Mouse (Mus musculus): ENCODE measurements around the gene Bicd2. TPM values are rescaled to one million over a fixed set of nuclear protein-coding genes. Genes with fewer than 3 reads are reported as not detected.
A peak's percentile ranks its signal among the peaks of the same experiment; 100 is the strongest.
"Not testable (repeated sequence)": the region's sequence is repeated elsewhere in the genome, so short reads cannot be mapped to it uniquely, and the experiment has no call there.

Gene Bicd2
- polyA plus RNA-seq, 1 experiment from 2014 or later = 49.9 TPM

DNA sequence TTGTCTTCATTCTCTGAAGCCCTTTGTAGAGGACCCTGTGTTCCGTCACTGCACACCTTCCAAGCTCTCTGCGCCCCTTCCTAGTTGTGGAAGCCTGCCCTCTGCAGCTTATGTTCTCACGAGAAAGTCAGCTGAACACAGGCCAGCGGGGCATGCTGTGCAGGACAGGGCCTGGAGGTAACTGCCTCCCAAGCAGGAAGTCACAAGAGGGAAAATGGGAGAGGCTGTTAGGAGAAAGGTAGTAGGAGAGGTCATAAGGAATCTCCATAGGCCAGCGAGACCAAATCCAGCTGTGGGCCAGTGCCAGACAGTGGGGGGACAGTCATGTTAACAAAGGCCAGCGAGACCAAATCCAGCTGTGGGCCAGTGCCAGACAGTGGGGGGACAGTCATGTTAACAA lies 28.8 kb downstream of the Bicd2 start:
- H3K4me3 ChIP-seq; H3K4me1 ChIP-seq; H3K9me3 ChIP-seq; H3K27ac ChIP-seq; H3K9ac ChIP-seq; H3K27me3 ChIP-seq (replicated peaks); H3K4me2 ChIP-seq (replicated peaks); ATAC-seq (ENCODE audit: low FRiP score, low read depth): not testable (repeated sequence)
- WGBS = 92% methylated on average over 6 of the region's 6 CpGs
- H3K36me3 ChIP-seq = peaks cover 39% of the 10 kb centered on the region

DNA sequence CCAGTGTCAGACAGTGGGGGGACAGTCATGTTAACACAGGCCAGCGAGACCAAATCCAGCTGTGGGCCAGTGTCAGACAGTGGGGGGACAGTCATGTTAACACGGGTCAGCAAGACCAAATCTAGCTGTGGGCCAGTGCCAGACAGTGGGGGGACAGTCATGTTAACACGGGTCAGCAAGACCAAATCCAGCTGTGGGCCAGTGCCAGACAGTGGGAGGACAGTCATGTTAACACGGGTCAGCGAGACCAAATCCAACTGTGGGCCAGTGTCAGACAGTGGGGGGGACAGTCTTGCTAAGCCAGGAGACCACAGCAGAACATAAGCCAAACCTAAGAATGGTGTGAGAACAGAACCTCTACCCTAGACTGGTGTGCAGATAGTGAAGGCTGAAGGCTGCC lies 29.5 kb downstream of the Bicd2 start:
- H3K4me1 ChIP-seq; H3K9me3 ChIP-seq; H3K27me3 ChIP-seq (replicated peaks); H3K4me2 ChIP-seq (replicated peaks); H3K9ac ChIP-seq; ATAC-seq (ENCODE audit: low FRiP score, low read depth); H3K27ac ChIP-seq; H3K4me3 ChIP-seq: not testable (repeated sequence)
- 85% methylated on average over 5 of the region's 5 CpGs for WGBS
- peaks cover 46% of the 10 kb centered on the region for H3K36me3 ChIP-seq

- WGBS = 48% methylated on average over 3 of the region's 3 CpGs
- no peaks in the 10 kb centered on the region for H3K27me3 ChIP-seq (replicated peaks)
- no peak overlapping the region for H3K4me3 ChIP-seq
- H3K9me3 ChIP-seq = no peaks in the 10 kb centered on the region
- no peak overlapping the region for H3K27ac ChIP-seq
- peaks cover 51% of the 10 kb centered on the region for H3K36me3 ChIP-seq
- no peak overlapping the region for H3K4me2 ChIP-seq (replicated peaks)
- no peak for ATAC-seq (ENCODE audit: low FRiP score, low read depth)
- H3K9ac ChIP-seq = no peak overlapping the region
- peaks cover 8% of the 10 kb centered on the region for H3K4me1 ChIP-seq
Observed at GRCm38 (mm10) chr13:49371428-49371899, 30.1 kb downstream of the Bicd2 start.

- peaks cover 8% of the 10 kb centered on the region for H3K4me1 ChIP-seq
- ATAC-seq (ENCODE audit: low FRiP score, low read depth) = no peak
- H3K9ac ChIP-seq = no peak overlapping the region
- no peaks in the 10 kb centered on the region for H3K9me3 ChIP-seq
- 89% methylated on average over 9 of the region's 9 CpGs for WGBS
- H3K36me3 ChIP-seq = peaks cover 62% of the 10 kb centered on the region
- no peak overlapping the region for H3K27ac ChIP-seq
- no peak overlapping the region for H3K4me2 ChIP-seq (replicated peaks)
- no peak overlapping the region for H3K4me3 ChIP-seq
- no peaks in the 10 kb centered on the region for H3K27me3 ChIP-seq (replicated peaks)
Observed at GRCm38 (mm10) chr13:49372370-49373060, 31.1 kb downstream of the Bicd2 start.

GRCm38 (mm10) chr13:49374304-49374703 lies 32.9 kb downstream of the Bicd2 start:
- 0 out of 2 replicates have a peak, but pooled peaks have one; percentile 9 for ATAC-seq (ENCODE audit: low FRiP score, low read depth)
- Histone ChIP-seq H3K4me1 (peaks cover 8% of the 10 kb centered on the region; the same call in 1 of the 2 replicates), H3K27me3 (replicated peaks) (no peaks in the 10 kb centered on the region), H3K9me3 (no peaks in the 10 kb centered on the region), H3K4me3 (no peak overlapping the region), H3K27ac (no peak overlapping the region), H3K9ac (no peak overlapping the region), H3K36me3 (peaks cover 77% of the 10 kb centered on the region), H3K4me2 (replicated peaks) (no peak overlapping the region)
- 50% methylated on average over 6 of the region's 6 CpGs for WGBS

DNA sequence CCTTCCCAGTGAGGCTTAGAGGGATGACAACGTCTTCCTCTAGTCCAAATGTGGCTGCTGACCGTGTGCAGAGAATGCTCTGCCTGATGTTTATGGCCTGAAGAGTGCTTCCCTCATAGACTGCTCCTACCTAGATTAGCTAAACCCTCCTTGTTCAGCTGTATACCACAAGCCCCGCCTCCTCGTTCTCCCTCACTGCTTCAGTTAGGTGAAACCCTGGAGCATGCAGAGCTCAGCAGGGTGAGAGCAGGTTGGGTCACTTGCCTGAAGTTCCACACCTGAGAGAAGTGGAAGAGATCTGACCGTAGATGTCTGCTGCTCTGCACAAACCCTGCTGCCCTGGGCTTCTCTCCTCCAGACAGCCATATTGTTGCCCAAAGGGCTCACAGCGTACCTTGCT lies 33.3 kb downstream of the Bicd2 start:
- no peak overlapping the region for H3K4me2 ChIP-seq (replicated peaks)
- WGBS = 74% methylated on average over 6 of the region's 6 CpGs
- no peak overlapping the region for H3K27ac ChIP-seq
- H3K27me3 ChIP-seq (replicated peaks) = no peaks in the 10 kb centered on the region
- no peak overlapping the region for H3K4me3 ChIP-seq
- H3K9me3 ChIP-seq = no peaks in the 10 kb centered on the region
- peaks cover 8% of the 10 kb centered on the region; the same call in 1 of the 2 replicates for H3K4me1 ChIP-seq
- no peak overlapping the region for H3K9ac ChIP-seq
- no peak for ATAC-seq (ENCODE audit: low FRiP score, low read depth)
- peaks cover 77% of the 10 kb centered on the region for H3K36me3 ChIP-seq

- no peaks in the 10 kb centered on the region for H3K27me3 ChIP-seq (replicated peaks)
- no peaks in the 10 kb centered on the region for H3K9me3 ChIP-seq
- ATAC-seq (ENCODE audit: low FRiP score, low read depth) = no peak
- 84% methylated on average over 6 of the region's 6 CpGs for WGBS
- peaks cover 8% of the 10 kb centered on the region; the same call in 1 of the 2 replicates for H3K4me1 ChIP-seq
- H3K36me3 ChIP-seq = peaks cover 86% of the 10 kb centered on the region
- no peak overlapping the region for H3K27ac ChIP-seq
- no peak overlapping the region for H3K9ac ChIP-seq
- H3K4me3 ChIP-seq = no peak overlapping the region
- H3K4me2 ChIP-seq (replicated peaks) = no peak overlapping the region
Observed at GRCm38 (mm10) chr13:49377608-49378007, 36.2 kb downstream of the Bicd2 start.

DNA sequence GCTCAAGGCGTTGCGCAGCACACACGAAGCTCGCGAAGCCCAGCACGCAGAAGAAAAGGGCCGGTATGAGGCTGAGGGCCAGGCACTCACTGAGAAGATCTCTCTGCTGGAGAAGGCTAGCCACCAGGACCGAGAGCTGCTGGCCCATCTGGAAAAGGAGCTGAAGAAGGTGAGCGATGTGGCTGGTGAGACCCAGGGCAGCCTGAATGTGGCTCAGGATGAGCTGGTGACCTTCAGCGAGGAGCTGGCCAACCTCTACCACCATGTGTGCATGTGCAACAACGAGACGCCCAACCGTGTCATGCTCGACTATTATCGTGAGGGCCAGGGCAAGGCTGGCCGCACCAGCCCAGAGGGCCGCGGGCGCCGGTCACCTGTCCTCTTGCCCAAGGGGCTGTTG lies 37.9 kb downstream of the Bicd2 start:
- Histone ChIP-seq H3K4me3 (no peak overlapping the region), H3K4me1 (peaks cover 2% of the 10 kb centered on the region; the same call in 1 of the 2 replicates), H3K27me3 (replicated peaks) (no peaks in the 10 kb centered on the region), H3K9me3 (no peaks in the 10 kb centered on the region), H3K36me3 (peaks cover 99% of the 10 kb centered on the region), H3K9ac (no peak overlapping the region), H3K27ac (no peak overlapping the region), H3K4me2 (replicated peaks) (no peak overlapping the region)
- ATAC-seq (ENCODE audit: low FRiP score, low read depth) = no peak
- WGBS = 96% methylated on average over 20 of the region's 20 CpGs

DNA sequence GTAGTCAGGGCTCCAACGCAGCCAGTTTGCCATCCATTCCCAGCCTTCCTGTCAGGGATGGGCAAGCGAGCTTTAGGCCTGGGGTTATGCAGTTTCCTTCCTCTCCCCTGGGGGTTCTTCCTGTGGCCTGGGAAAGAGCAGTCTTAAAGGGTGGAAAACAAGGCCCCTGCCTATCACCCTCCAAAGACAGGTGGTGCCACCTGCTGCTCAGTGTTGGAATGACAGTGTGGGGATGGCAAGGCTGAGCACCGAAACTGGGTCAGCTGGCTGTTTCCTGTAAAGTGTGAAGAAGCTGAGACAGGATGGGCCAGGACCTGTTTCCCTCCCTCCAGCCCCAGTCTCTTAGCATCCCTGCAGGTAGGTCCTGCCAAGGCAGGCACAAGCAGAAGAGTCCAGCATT lies 39.8 kb downstream of the Bicd2 start:
- Histone ChIP-seq H3K4me3 (no peak overlapping the region), H3K36me3 (peaks cover 95% of the 10 kb centered on the region), H3K4me2 (replicated peaks) (no peak overlapping the region), H3K27me3 (replicated peaks) (no peaks in the 10 kb centered on the region), H3K9ac (no peak overlapping the region), H3K27ac (no peak overlapping the region), H3K9me3 (no peaks in the 10 kb centered on the region), H3K4me1 (no peaks in the 10 kb centered on the region)
- 0 out of 2 replicates have a peak, but pooled peaks have one; percentile 26 for ATAC-seq (ENCODE audit: low FRiP score, low read depth)
- WGBS = 32% methylated on average over 3 of the region's 3 CpGs

GRCm38 (mm10) chr13:49382997-49383396 lies 41.6 kb downstream of the Bicd2 start:
- Histone ChIP-seq H3K9ac (no peak overlapping the region), H3K9me3 (no peaks in the 10 kb centered on the region), H3K4me1 (no peaks in the 10 kb centered on the region), H3K36me3 (peaks cover 84% of the 10 kb centered on the region), H3K4me2 (replicated peaks) (no peak overlapping the region), H3K27ac (no peak overlapping the region), H3K4me3 (no peak overlapping the region), H3K27me3 (replicated peaks) (no peaks in the 10 kb centered on the region)
- no peak for ATAC-seq (ENCODE audit: low FRiP score, low read depth)
- WGBS = 96% methylated on average over 23 of the region's 23 CpGs

- no peaks in the 10 kb centered on the region for H3K27me3 ChIP-seq (replicated peaks)
- no peak for ATAC-seq (ENCODE audit: low FRiP score, low read depth)
- H3K4me1 ChIP-seq = no peaks in the 10 kb centered on the region
- H3K4me3 ChIP-seq = no peak overlapping the region
- no peak overlapping the region for H3K4me2 ChIP-seq (replicated peaks)
- peaks cover 65% of the 10 kb centered on the region for H3K36me3 ChIP-seq
- 87% methylated on average over 16 of the region's 16 CpGs for WGBS
- H3K9me3 ChIP-seq = no peaks in the 10 kb centered on the region
- H3K9ac ChIP-seq = no peak overlapping the region
- H3K27ac ChIP-seq = no peak overlapping the region
Observed at GRCm38 (mm10) chr13:49384751-49385463, 43.5 kb downstream of the Bicd2 start.

- no peaks in the 10 kb centered on the region for H3K27me3 ChIP-seq (replicated peaks)
- no peak overlapping the region for H3K4me2 ChIP-seq (replicated peaks)
- no peak overlapping the region for H3K4me3 ChIP-seq
- WGBS = 96% methylated on average over 2 of the region's 2 CpGs
- H3K27ac ChIP-seq = no peak overlapping the region
- ATAC-seq (ENCODE audit: low FRiP score, low read depth) = no peak
- H3K9me3 ChIP-seq = 0 out of 2 replicates have a peak, but pooled peaks cover 4% of the 10 kb centered on the region
- H3K9ac ChIP-seq = no peak overlapping the region
- peaks cover 13% of the 10 kb centered on the region for H3K36me3 ChIP-seq
- H3K4me1 ChIP-seq = no peaks in the 10 kb centered on the region
Observed at GRCm38 (mm10) chr13:49391374-49391773, 50.0 kb downstream of the Bicd2 start.
